Mouse (Mus musculus) heart, adult 2 months (tissue): Measurements from ENCODE around the gene Sigirr.

Source experiments
- CTCF ChIP-seq: fragments of 200-600 bp; IDR thresholded peaks from 2 replicates; pipeline ENCODE4 v1.8.1; 2022; ENCODE audit warnings: antibody characterized with exemption, mild to moderate bottlenecking, moderate library complexity
- POLR2A ChIP-seq: fragments of 200-500 bp; IDR thresholded peaks from 2 replicates; pipeline ENCODE4 v1.6.1; 2011; ENCODE audit warnings: mild to moderate bottlenecking, low read depth, low read length, control low read depth; ENCODE audit not compliant: insufficient read depth

GRCm38 (mm10) chr7:141041661-141042060, 58.7 kb downstream of the Sigirr start:
- TF ChIP-seq CTCF, result no peak
- TF ChIP-seq POLR2A, result 0 out of 2 replicates have a peak, but pooled peaks have one; percentile 4
